Mouse (Mus musculus): ENCODE results near the gene Mgrn1. TPM values are rescaled to one million over a fixed set of nuclear protein-coding genes. Genes with fewer than 3 reads are reported as not detected.

Gene Mgrn1
- polyA plus RNA-seq, 1 experiment from 2014 or later, result 36.7 TPM

- H3K4me2 ChIP-seq (ENCODE audit: low read depth, low read length), result no peak overlapping the region
- ATAC-seq (peak; percentile 91), DNase-seq (peak; percentile 53)
- 27% methylated on average over 5 of the region's 5 CpGs for WGBS (ENCODE audit: insufficient replicate concordance)
- H3K27ac ChIP-seq (ENCODE audit: low read depth), result peak overlapping the region; percentile 64
- no peak overlapping the region for H3K4me3 ChIP-seq (ENCODE audit: low read depth, low read length)
- H3K4me1 ChIP-seq (ENCODE audit: insufficient read depth), result peaks cover 52% of the 10 kb centered on the region
- no peaks in the 10 kb centered on the region for H3K9me3 ChIP-seq (ENCODE audit: low read length)
- H3K36me3 ChIP-seq (replicated peaks; ENCODE audit: insufficient read depth, low read length), result no peaks in the 10 kb centered on the region
- H3K27me3 ChIP-seq (ENCODE audit: insufficient read depth, low read length), result no peaks in the 10 kb centered on the region
- TF ChIP-seq EP300 (IDR thresholded peaks at IDR 0.05; ENCODE audit: low read depth), result peak; percentile 52
- no peak for TF ChIP-seq CTCF (IDR thresholded peaks at IDR 0.05; ENCODE audit: low read depth)
- no peak overlapping the region; the same call in 1 of the 2 replicates for H3K9ac ChIP-seq (replicated peaks)
These were observed 10.4 kb downstream of the Mgrn1 start for GRCm38 (mm10) chr16:4896249-4897027.

GRCm38 (mm10) chr16:4897146-4897730 lies 11.2 kb downstream of the Mgrn1 start:
- Histone ChIP-seq H3K4me2 (ENCODE audit: low read depth, low read length) (no peak overlapping the region), H3K27me3 (ENCODE audit: insufficient read depth, low read length) (no peaks in the 10 kb centered on the region), H3K9ac (replicated peaks) (no peak overlapping the region), H3K4me3 (ENCODE audit: low read depth, low read length) (no peak overlapping the region), H3K4me1 (ENCODE audit: insufficient read depth) (peaks cover 51% of the 10 kb centered on the region), H3K36me3 (replicated peaks; ENCODE audit: insufficient read depth, low read length) (no peaks in the 10 kb centered on the region), H3K9me3 (ENCODE audit: low read length) (no peaks in the 10 kb centered on the region), H3K27ac (ENCODE audit: low read depth) (peak overlapping the region; percentile 64)
- DNase-seq, result peak; percentile 50
- ATAC-seq, result peak; percentile 66
- 56% methylated on average over 7 of the region's 7 CpGs for WGBS (ENCODE audit: insufficient replicate concordance)
- peak; percentile 70 for TF ChIP-seq CTCF (IDR thresholded peaks at IDR 0.05; ENCODE audit: low read depth)
- no peak for TF ChIP-seq EP300 (IDR thresholded peaks at IDR 0.05; ENCODE audit: low read depth)

DNA sequence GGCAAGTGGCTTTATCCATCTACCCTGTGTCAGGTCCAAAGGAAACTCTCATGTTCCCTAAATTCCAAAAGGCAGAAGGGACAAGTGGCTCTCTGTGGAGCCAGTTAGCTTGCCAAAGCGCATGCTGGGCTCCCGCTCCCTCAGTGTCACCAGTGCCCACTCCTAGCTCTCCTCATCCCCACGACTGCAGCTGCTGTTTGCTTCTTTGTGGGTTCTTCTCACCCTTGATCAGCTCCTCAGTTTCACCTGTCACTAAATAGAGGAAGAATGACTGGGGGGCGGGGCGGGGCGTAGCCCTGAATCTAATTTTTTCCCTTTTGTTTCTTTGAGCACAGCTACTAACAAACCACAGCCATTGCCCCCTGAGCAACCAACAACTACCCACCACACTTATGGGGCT lies 12.8 kb downstream of the Mgrn1 start:
- no peaks in the 10 kb centered on the region for H3K27me3 ChIP-seq (ENCODE audit: insufficient read depth, low read length)
- TF ChIP-seq EP300 (IDR thresholded peaks at IDR 0.05; ENCODE audit: low read depth), result no peak
- no peak for TF ChIP-seq CTCF (IDR thresholded peaks at IDR 0.05; ENCODE audit: low read depth)
- ATAC-seq, result no peak
- no peaks in the 10 kb centered on the region for H3K36me3 ChIP-seq (replicated peaks; ENCODE audit: insufficient read depth, low read length)
- peak overlapping the region; percentile 30; the same call in 1 of the 2 replicates for H3K27ac ChIP-seq (ENCODE audit: low read depth)
- H3K9ac ChIP-seq (replicated peaks), result no peak overlapping the region
- peak; percentile 36 for DNase-seq
- H3K4me3 ChIP-seq (ENCODE audit: low read depth, low read length), result no peak overlapping the region
- 77% methylated on average over 6 of the region's 6 CpGs for WGBS (ENCODE audit: insufficient replicate concordance)
- peaks cover 54% of the 10 kb centered on the region for H3K4me1 ChIP-seq (ENCODE audit: insufficient read depth)
- no peak overlapping the region for H3K4me2 ChIP-seq (ENCODE audit: low read depth, low read length)
- H3K9me3 ChIP-seq (ENCODE audit: low read length), result no peaks in the 10 kb centered on the region

GRCm38 (mm10) chr16:4899711-4900110 lies 13.7 kb downstream of the Mgrn1 start:
- no peak overlapping the region for H3K9ac ChIP-seq (replicated peaks)
- H3K9me3 ChIP-seq (ENCODE audit: low read length), result no peaks in the 10 kb centered on the region
- no peak for TF ChIP-seq EP300 (IDR thresholded peaks at IDR 0.05; ENCODE audit: low read depth)
- TF ChIP-seq CTCF (IDR thresholded peaks at IDR 0.05; ENCODE audit: low read depth), result no peak
- no peak overlapping the region for H3K27ac ChIP-seq (ENCODE audit: low read depth)
- 68% methylated on average over 2 of the region's 2 CpGs for WGBS (ENCODE audit: insufficient replicate concordance)
- H3K4me1 ChIP-seq (ENCODE audit: insufficient read depth), result peaks cover 48% of the 10 kb centered on the region
- ATAC-seq (no peak), DNase-seq (no peak)
- H3K27me3 ChIP-seq (ENCODE audit: insufficient read depth, low read length), result no peaks in the 10 kb centered on the region
- no peaks in the 10 kb centered on the region for H3K36me3 ChIP-seq (replicated peaks; ENCODE audit: insufficient read depth, low read length)
- H3K4me3 ChIP-seq (ENCODE audit: low read depth, low read length), result no peak overlapping the region
- no peak overlapping the region for H3K4me2 ChIP-seq (ENCODE audit: low read depth, low read length)

DNA sequence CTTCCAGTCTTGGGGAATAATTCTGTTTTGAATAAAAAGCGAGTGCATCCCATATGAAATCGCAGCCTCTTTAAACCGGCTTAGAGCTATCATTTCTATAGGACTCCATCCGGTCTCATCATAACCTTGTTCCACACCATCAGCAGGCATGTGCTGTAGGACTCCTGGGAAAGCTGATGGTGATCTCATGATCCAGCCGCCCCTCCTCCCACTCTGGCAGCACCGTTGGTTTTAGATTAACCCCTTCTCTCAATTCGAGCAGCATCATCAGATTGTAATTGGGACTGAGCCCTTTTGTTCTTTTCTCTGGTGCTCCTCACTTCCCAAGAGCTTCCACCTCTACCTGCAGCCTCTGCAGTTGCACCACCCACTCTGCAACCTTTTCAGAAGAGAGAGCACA lies 15.1 kb downstream of the Mgrn1 start:
- Histone ChIP-seq H3K27me3 (ENCODE audit: insufficient read depth, low read length) (no peaks in the 10 kb centered on the region), H3K36me3 (replicated peaks; ENCODE audit: insufficient read depth, low read length) (no peaks in the 10 kb centered on the region), H3K27ac (ENCODE audit: low read depth) (no peak overlapping the region), H3K4me3 (ENCODE audit: low read depth, low read length) (no peak overlapping the region), H3K9me3 (ENCODE audit: low read length) (no peaks in the 10 kb centered on the region), H3K9ac (replicated peaks) (no peak overlapping the region), H3K4me2 (ENCODE audit: low read depth, low read length) (no peak overlapping the region), H3K4me1 (ENCODE audit: insufficient read depth) (peaks cover 38% of the 10 kb centered on the region)
- DNase-seq, result no peak
- TF ChIP-seq EP300 (IDR thresholded peaks at IDR 0.05; ENCODE audit: low read depth), result no peak
- TF ChIP-seq CTCF (IDR thresholded peaks at IDR 0.05; ENCODE audit: low read depth), result no peak
- no peak for ATAC-seq
- WGBS (ENCODE audit: insufficient replicate concordance), result 71% methylated on average over 7 of the region's 7 CpGs

- no peak overlapping the region for H3K4me2 ChIP-seq (ENCODE audit: low read depth, low read length)
- H3K27ac ChIP-seq (ENCODE audit: low read depth), result no peak overlapping the region
- 76% methylated on average over 2 of the region's 2 CpGs for WGBS (ENCODE audit: insufficient replicate concordance)
- H3K36me3 ChIP-seq (replicated peaks; ENCODE audit: insufficient read depth, low read length), result 0 out of 2 replicates have a peak, but pooled peaks cover under 1% of the 10 kb centered on the region
- no peaks in the 10 kb centered on the region for H3K27me3 ChIP-seq (ENCODE audit: insufficient read depth, low read length)
- TF ChIP-seq EP300 (IDR thresholded peaks at IDR 0.05; ENCODE audit: low read depth), result no peak
- no peak for TF ChIP-seq CTCF (IDR thresholded peaks at IDR 0.05; ENCODE audit: low read depth)
- DNase-seq, result no peak
- no peak for ATAC-seq
- H3K4me1 ChIP-seq (ENCODE audit: insufficient read depth), result peaks cover 27% of the 10 kb centered on the region
- H3K9ac ChIP-seq (replicated peaks), result no peak overlapping the region
- no peaks in the 10 kb centered on the region for H3K9me3 ChIP-seq (ENCODE audit: low read length)
- H3K4me3 ChIP-seq (ENCODE audit: low read depth, low read length), result no peak overlapping the region
These were observed 16.3 kb downstream of the Mgrn1 start for GRCm38 (mm10) chr16:4902390-4902789.

Data from liver, postnatal 0 days (tissue).